Mouse (Mus musculus): ENCODE results near the gene App. TPM values are rescaled to one million over a fixed set of nuclear protein-coding genes. Genes with fewer than 3 reads are reported as not detected.

App gene
- polyA plus RNA-seq, 1 experiment from 2014 or later, result 158 TPM

DNA sequence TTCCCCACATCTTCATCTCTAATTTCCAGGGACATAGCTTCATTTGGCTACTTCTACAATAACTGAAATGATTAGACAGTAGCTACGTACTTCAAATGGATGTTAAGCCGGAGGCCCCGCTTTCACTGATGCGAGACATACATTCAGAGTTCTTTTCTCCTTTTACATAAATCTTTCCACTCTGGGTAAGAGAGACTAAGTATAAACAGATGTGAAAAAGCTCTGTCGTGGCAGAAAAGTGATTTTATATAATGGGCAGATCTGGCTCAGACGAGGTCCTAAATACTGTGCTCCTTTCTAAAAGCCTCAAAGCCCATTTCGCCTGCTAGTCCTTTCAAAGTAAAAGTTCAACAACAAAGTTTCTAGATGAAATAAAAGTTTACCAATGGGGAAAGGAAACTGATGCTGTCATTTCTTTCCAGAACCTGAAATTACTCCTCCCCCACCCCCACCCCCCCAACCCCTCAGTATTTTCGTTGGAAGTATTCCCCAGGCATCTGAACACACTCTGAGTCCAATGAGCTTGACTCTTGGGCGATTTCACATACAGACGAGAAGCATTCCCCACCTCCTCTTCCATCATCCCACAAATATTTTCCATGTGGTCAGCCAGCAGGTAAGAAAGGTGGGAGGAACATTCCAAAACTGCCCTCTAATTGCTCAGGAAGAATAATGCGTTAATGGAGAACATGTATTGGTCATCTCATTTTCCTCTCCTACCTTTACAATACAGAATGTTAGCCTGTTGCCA is 15.6 kb downstream of the App start:
- DNase-seq (ENCODE audit: low spot score) (no peak), ATAC-seq (no peak)
- H3K4me2 ChIP-seq (ENCODE audit: low read length), result no peak overlapping the region
- H3K9me3 ChIP-seq (replicated peaks; ENCODE audit: control insufficient read depth, low read length), result no peaks in the 10 kb centered on the region
- 90% methylated on average over 11 of the region's 11 CpGs for WGBS
- H3K9ac ChIP-seq (ENCODE audit: low read length), result no peak overlapping the region
- H3K27ac ChIP-seq (ENCODE audit: low read depth, low read length), result no peak overlapping the region
- H3K36me3 ChIP-seq (ENCODE audit: control insufficient read depth, insufficient read depth, low read length), result peaks cover 2% of the 10 kb centered on the region; the same call in 1 of the 2 replicates
- H3K4me3 ChIP-seq (ENCODE audit: low read depth, low read length), result no peak overlapping the region
- no peaks in the 10 kb centered on the region for H3K27me3 ChIP-seq (replicated peaks; ENCODE audit: control insufficient read depth, insufficient read depth, low read length)
- H3K4me1 ChIP-seq (ENCODE audit: control insufficient read depth, insufficient read depth, low read length), result no peaks in the 10 kb centered on the region

DNA sequence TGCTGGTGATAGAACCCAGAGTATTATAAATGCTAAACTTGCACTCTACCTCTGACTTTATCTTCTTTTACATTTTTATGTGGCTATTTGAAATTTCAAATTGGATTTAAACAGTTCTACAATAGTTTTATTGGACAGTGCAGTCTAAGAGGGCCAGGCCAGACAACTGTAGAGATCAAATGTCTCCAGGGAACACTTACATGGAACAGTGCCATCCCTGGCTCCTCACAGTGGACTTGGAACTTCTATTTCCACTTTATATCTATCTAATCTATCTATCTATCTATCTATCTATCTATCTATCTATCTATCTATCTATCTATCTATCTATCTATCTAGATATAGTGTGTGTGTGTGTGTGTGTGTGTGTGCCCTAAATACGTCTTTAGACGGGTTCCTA is 16.4 kb downstream of the App start:
- no peaks in the 10 kb centered on the region for H3K9me3 ChIP-seq (replicated peaks; ENCODE audit: control insufficient read depth, low read length)
- H3K36me3 ChIP-seq (ENCODE audit: control insufficient read depth, insufficient read depth, low read length), result peaks cover 2% of the 10 kb centered on the region; the same call in 1 of the 2 replicates
- no peaks in the 10 kb centered on the region for H3K27me3 ChIP-seq (replicated peaks; ENCODE audit: control insufficient read depth, insufficient read depth, low read length)
- no peak overlapping the region for H3K4me3 ChIP-seq (ENCODE audit: low read depth, low read length)
- 100% methylated on average over 2 of the region's 2 CpGs for WGBS
- DNase-seq (ENCODE audit: low spot score), result no peak
- H3K27ac ChIP-seq (ENCODE audit: low read depth, low read length), result no peak overlapping the region
- no peak for ATAC-seq
- H3K4me2 ChIP-seq (ENCODE audit: low read length), result no peak overlapping the region
- no peaks in the 10 kb centered on the region for H3K4me1 ChIP-seq (ENCODE audit: control insufficient read depth, insufficient read depth, low read length)
- no peak overlapping the region for H3K9ac ChIP-seq (ENCODE audit: low read length)

DNA sequence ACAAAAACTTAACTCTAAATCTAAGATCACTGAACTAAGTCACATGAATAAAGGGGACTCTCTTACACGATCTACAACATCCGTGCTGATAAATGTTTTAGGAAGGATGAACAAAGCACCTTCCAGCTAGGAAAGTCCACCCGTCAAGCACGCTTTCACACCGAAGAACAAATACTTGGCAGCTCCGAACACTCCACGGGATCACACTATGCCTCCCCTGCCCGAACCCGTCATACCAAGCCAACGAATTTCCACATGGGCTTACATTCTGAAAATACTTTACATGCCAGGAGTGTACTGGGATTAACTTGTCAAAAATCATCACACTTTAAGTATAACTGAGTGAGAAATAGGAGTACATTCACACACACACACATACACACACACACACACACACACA is 17.7 kb downstream of the App start:
- H3K9me3 ChIP-seq (replicated peaks; ENCODE audit: control insufficient read depth, low read length), result no peaks in the 10 kb centered on the region
- H3K27ac ChIP-seq (ENCODE audit: low read depth, low read length), result no peak overlapping the region
- 61% methylated on average over 10 of the region's 10 CpGs for WGBS
- ATAC-seq, result peak; percentile 26; the same call in 1 of the 2 replicates
- H3K4me3 ChIP-seq (ENCODE audit: low read depth, low read length), result no peak overlapping the region
- H3K36me3 ChIP-seq (ENCODE audit: control insufficient read depth, insufficient read depth, low read length), result peaks cover 2% of the 10 kb centered on the region; the same call in 1 of the 2 replicates
- peak; percentile 30 for DNase-seq (ENCODE audit: low spot score)
- no peaks in the 10 kb centered on the region for H3K27me3 ChIP-seq (replicated peaks; ENCODE audit: control insufficient read depth, insufficient read depth, low read length)
- no peak overlapping the region for H3K9ac ChIP-seq (ENCODE audit: low read length)
- no peaks in the 10 kb centered on the region; the same call in 1 of the 2 replicates for H3K4me1 ChIP-seq (ENCODE audit: control insufficient read depth, insufficient read depth, low read length)
- no peak overlapping the region for H3K4me2 ChIP-seq (ENCODE audit: low read length)

DNA sequence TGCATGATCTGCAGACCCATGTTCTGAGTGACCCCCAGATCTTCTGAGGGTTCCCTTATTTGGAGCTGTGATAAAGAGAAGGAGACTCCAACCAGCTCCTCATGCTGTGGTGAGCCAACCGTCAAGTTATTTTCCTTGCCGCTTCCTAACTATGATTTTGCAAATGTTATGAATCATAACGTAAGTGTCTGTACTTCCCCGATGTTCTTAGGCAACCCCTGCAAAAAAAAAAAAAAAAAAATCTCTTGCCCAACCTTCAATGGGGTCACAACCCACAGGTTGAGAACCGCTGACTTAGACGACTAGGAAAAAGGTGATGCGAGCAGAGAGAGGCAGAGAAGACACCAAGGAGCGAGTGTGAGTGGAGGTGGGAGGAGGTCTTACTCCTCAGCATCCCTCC is 21.1 kb downstream of the App start:
- no peaks in the 10 kb centered on the region for H3K9me3 ChIP-seq (replicated peaks; ENCODE audit: control insufficient read depth, low read length)
- no peak overlapping the region for H3K4me2 ChIP-seq (ENCODE audit: low read length)
- H3K4me1 ChIP-seq (ENCODE audit: control insufficient read depth, insufficient read depth, low read length), result peaks cover 2% of the 10 kb centered on the region; the same call in 1 of the 2 replicates
- ATAC-seq (no peak), DNase-seq (ENCODE audit: low spot score) (no peak)
- H3K27ac ChIP-seq (ENCODE audit: low read depth, low read length), result no peak overlapping the region
- H3K9ac ChIP-seq (ENCODE audit: low read length), result no peak overlapping the region
- no peak overlapping the region for H3K4me3 ChIP-seq (ENCODE audit: low read depth, low read length)
- WGBS, result 95% methylated on average over 8 of the region's 8 CpGs
- peaks cover 6% of the 10 kb centered on the region for H3K36me3 ChIP-seq (ENCODE audit: control insufficient read depth, insufficient read depth, low read length)
- no peaks in the 10 kb centered on the region for H3K27me3 ChIP-seq (replicated peaks; ENCODE audit: control insufficient read depth, insufficient read depth, low read length)

DNA sequence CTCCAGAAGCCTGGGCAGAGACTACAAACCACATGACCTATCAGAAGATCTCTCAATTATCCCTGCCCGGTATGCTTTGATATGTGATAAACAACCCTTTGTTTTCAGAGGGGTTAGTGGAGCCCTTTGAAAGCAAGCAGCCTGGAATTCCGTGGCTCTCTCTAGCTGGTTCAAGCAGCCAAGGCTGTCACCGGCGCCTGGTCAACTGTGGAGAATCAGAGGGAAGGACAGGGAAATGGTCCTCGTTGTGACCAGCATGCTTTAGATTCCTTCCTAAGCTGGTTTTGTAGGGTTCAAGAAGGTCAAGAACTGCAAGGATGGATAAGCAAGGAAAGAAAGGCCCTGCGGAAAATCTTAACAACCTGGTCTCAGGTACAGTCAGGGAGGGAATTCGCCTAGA is 21.9 kb downstream of the App start:
- Histone ChIP-seq H3K4me2 (ENCODE audit: low read length) (no peak overlapping the region), H3K4me1 (ENCODE audit: control insufficient read depth, insufficient read depth, low read length) (peaks cover 2% of the 10 kb centered on the region; the same call in 1 of the 2 replicates), H3K27me3 (replicated peaks; ENCODE audit: control insufficient read depth, insufficient read depth, low read length) (no peaks in the 10 kb centered on the region), H3K9ac (ENCODE audit: low read length) (no peak overlapping the region; the same call in 1 of the 2 replicates), H3K4me3 (ENCODE audit: low read depth, low read length) (no peak overlapping the region), H3K27ac (ENCODE audit: low read depth, low read length) (no peak overlapping the region), H3K9me3 (replicated peaks; ENCODE audit: control insufficient read depth, low read length) (no peaks in the 10 kb centered on the region), H3K36me3 (ENCODE audit: control insufficient read depth, insufficient read depth, low read length) (peaks cover 6% of the 10 kb centered on the region)
- WGBS, result 30% methylated on average over 7 of the region's 7 CpGs
- DNase-seq (ENCODE audit: low spot score), result no peak
- ATAC-seq, result no peak

DNA sequence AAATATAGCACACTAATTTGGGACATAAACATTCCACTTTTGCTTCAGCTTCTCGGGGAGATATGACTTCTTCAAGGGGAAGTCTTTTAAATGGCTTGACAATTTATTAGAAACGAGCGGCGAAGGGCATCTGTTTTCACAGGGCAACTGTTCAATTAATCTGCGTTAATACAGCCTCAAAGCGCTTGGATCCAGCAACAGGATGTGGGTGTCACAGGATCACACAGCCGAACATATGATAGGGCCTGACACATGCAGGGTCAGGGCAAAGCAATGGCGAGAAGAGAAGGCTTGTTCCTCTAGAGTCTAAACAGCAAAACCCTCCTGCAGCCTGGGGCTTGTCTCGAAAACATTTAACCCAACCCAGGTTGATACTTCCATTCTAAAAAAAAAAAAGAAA is 22.7 kb downstream of the App start:
- Histone ChIP-seq H3K9me3 (replicated peaks; ENCODE audit: control insufficient read depth, low read length) (no peaks in the 10 kb centered on the region), H3K4me2 (ENCODE audit: low read length) (no peak overlapping the region), H3K27me3 (replicated peaks; ENCODE audit: control insufficient read depth, insufficient read depth, low read length) (no peaks in the 10 kb centered on the region), H3K4me3 (ENCODE audit: low read depth, low read length) (no peak overlapping the region), H3K27ac (ENCODE audit: low read depth, low read length) (no peak overlapping the region; the same call in 1 of the 2 replicates), H3K4me1 (ENCODE audit: control insufficient read depth, insufficient read depth, low read length) (peaks cover 2% of the 10 kb centered on the region; the same call in 1 of the 2 replicates), H3K9ac (ENCODE audit: low read length) (no peak overlapping the region), H3K36me3 (ENCODE audit: control insufficient read depth, insufficient read depth, low read length) (peaks cover 6% of the 10 kb centered on the region)
- WGBS, result 66% methylated on average over 9 of the region's 9 CpGs
- ATAC-seq, result no peak
- no peak for DNase-seq (ENCODE audit: low spot score)

DNA sequence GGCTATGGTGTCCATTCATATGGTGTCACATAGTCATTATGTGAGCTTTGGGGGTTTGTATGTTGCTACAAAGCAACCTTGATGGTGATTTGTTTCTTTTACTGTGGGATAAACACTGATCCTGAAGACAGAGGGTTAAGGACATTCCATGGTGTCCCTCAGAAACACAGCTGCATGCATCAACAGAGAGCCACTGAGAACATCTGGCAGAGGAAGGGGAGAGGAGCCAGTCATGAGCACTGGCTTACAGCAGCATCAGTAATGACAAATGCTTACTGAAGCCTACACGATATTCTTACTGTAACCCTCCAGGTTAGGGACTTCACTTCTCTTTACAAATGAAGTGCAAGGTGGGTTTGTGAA is 24.1 kb downstream of the App start:
- Histone ChIP-seq H3K4me3 (ENCODE audit: low read depth, low read length) (no peak overlapping the region), H3K4me1 (ENCODE audit: control insufficient read depth, insufficient read depth, low read length) (peaks cover 2% of the 10 kb centered on the region; the same call in 1 of the 2 replicates), H3K27ac (ENCODE audit: low read depth, low read length) (no peak overlapping the region), H3K4me2 (ENCODE audit: low read length) (no peak overlapping the region), H3K9ac (ENCODE audit: low read length) (no peak overlapping the region), H3K27me3 (replicated peaks; ENCODE audit: control insufficient read depth, insufficient read depth, low read length) (no peaks in the 10 kb centered on the region), H3K9me3 (replicated peaks; ENCODE audit: control insufficient read depth, low read length) (no peaks in the 10 kb centered on the region), H3K36me3 (ENCODE audit: control insufficient read depth, insufficient read depth, low read length) (peaks cover 6% of the 10 kb centered on the region)
- no peak for DNase-seq (ENCODE audit: low spot score)
- WGBS, result 93% methylated on average over 1 of the region's 1 CpGs
- no peak for ATAC-seq

DNA sequence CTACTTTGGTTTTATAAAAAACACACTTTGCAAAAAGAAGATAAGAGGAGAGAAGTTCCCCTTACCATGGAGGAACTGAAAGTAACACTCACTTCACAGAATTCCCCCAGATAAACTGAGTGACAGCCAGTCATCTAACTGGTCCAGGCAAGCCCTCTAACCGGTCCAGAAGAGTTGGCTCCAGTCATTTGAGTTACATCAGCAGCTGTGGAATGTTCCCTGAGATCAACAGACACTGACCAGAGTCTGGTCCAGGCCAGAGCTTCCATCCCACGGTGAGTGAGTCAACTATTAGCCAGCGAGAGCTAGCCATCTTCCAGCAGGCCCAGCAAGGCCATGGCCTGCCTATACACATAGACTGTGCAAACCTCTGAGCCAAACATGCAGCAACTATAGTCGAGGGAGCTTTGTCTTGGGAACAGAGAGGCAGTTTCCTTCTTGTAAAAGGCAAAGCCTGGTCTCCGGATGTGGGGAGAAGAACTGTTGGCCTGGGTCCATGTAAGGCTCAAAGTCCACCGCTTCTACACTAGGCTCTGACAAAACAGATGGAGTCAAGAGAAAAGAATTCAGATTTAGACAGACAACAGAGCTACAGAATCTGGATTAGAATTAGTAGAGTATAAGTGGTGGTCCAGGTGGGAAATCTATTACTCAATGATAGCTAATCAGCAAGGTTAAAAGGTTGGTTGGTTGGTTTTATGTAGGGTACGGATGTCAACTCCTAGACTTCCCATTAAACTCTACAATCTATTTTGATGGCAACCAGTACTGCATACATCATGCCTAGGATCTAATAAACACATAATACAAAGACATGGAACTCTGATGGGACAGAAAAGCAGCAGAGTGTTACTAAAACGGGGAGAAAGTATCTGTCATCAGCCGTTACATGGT is 24.7 kb downstream of the App start:
- Histone ChIP-seq H3K36me3 (ENCODE audit: control insufficient read depth, insufficient read depth, low read length) (peaks cover 6% of the 10 kb centered on the region), H3K4me3 (ENCODE audit: low read depth, low read length) (no peak overlapping the region), H3K27ac (ENCODE audit: low read depth, low read length) (no peak overlapping the region), H3K9ac (ENCODE audit: low read length) (no peak overlapping the region), H3K4me1 (ENCODE audit: control insufficient read depth, insufficient read depth, low read length) (peaks cover 2% of the 10 kb centered on the region), H3K27me3 (replicated peaks; ENCODE audit: control insufficient read depth, insufficient read depth, low read length) (no peaks in the 10 kb centered on the region), H3K9me3 (replicated peaks; ENCODE audit: control insufficient read depth, low read length) (no peaks in the 10 kb centered on the region), H3K4me2 (ENCODE audit: low read length) (no peak overlapping the region)
- DNase-seq (ENCODE audit: low spot score) (no peak), ATAC-seq (no peak)
- 84% methylated on average over 9 of the region's 9 CpGs for whole genome bisulfite sequencing

DNA sequence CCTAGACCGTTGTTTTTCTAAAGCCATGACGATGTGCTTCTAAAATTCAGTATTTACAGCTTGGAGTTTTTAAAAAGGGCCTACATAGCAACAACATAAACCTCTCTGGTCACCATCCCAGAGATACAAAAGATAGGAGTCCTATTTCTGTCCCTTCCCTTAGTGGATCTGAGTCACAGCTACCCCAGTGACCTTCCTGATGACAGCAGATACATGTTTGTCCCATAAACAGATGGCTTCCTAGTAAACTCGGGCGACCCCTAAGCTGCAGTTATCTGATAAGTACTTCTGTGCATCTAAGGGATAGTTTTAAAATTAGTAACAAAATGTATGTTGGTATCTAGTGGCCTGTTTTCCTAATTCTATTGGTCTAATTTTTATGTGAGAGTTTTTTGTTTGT is 26.1 kb downstream of the App start:
- ATAC-seq (no peak), DNase-seq (ENCODE audit: low spot score) (no peak)
- no peak overlapping the region for H3K4me3 ChIP-seq (ENCODE audit: low read depth, low read length)
- H3K36me3 ChIP-seq (ENCODE audit: control insufficient read depth, insufficient read depth, low read length), result peaks cover 6% of the 10 kb centered on the region
- H3K27ac ChIP-seq (ENCODE audit: low read depth, low read length), result no peak overlapping the region
- WGBS, result 93% methylated on average over 4 of the region's 4 CpGs
- no peaks in the 10 kb centered on the region for H3K27me3 ChIP-seq (replicated peaks; ENCODE audit: control insufficient read depth, insufficient read depth, low read length)
- H3K4me1 ChIP-seq (ENCODE audit: control insufficient read depth, insufficient read depth, low read length), result peaks cover 5% of the 10 kb centered on the region
- no peak overlapping the region for H3K9ac ChIP-seq (ENCODE audit: low read length)
- no peak overlapping the region for H3K4me2 ChIP-seq (ENCODE audit: low read length)
- H3K9me3 ChIP-seq (replicated peaks; ENCODE audit: control insufficient read depth, low read length), result no peaks in the 10 kb centered on the region
